Mouse (Mus musculus) hindbrain, embryonic 12.5 days (tissue): ENCODE measurements around the gene Mdm2. TPM values are rescaled to one million over a fixed set of nuclear protein-coding genes. Genes with fewer than 3 reads are reported as not detected.

ENCODE experiments used
- ATAC-seq: fragments of 200-750 bp; cut with Nextera tagmentation; 2 replicates; pipeline ENCODE4 v1.8.0; 2017; ENCODE audit warnings: moderate TSS enrichment; ENCODE audit not compliant: low FRiP score
- H3K27ac ChIP-seq: fragments of 300-500 bp; sonication (generic); 2 replicates; pipeline ENCODE4 v1.5.1; 2016; ENCODE audit warnings: mild to moderate bottlenecking
- H3K27me3 ChIP-seq: fragments of 300-500 bp; sonication (generic); 2 replicates; pipeline ENCODE4 v1.6.1; 2016; ENCODE audit warnings: mild to moderate bottlenecking
- H3K36me3 ChIP-seq: fragments of 300-500 bp; sonication (generic); 2 replicates; pipeline ENCODE4 v1.6.1; 2016; ENCODE audit warnings: mild to moderate bottlenecking
- H3K4me1 ChIP-seq: fragments of 300-500 bp; sonication (generic); 2 replicates; pipeline ENCODE4 v1.6.1; 2016
- H3K4me2 ChIP-seq: fragments of 300-500 bp; sonication (generic); replicated peaks from 2 replicates; pipeline ENCODE4 v1.6.1; 2016; ENCODE audit warnings: mild to moderate bottlenecking
- H3K4me3 ChIP-seq: fragments of 300-500 bp; sonication (generic); 2 replicates; pipeline ENCODE4 v1.5.1; 2016; ENCODE audit warnings: mild to moderate bottlenecking
- H3K9ac ChIP-seq: fragments of 300-500 bp; sonication (generic); 2 replicates; pipeline ENCODE4 v1.6.1; 2016; ENCODE audit warnings: mild to moderate bottlenecking, moderate library complexity
- H3K9me3 ChIP-seq: fragments of 300-500 bp; sonication (generic); replicated peaks from 2 replicates; pipeline ENCODE4 v1.6.1; 2016; ENCODE audit warnings: mild to moderate bottlenecking
- WGBS: fragments of 180-500 bp; shearing (Covaris S2); methylation state at CpG from one replicate; pipeline ENCODE4 v1.1.7; 2016; 5-methylcytosine and 5-hydroxymethylcytosine counted together
- polyA plus RNA-seq: library from polyadenylated mRNA; unstranded; fragments of >200 nt; fragmentation: Nextera tagmentation; extraction: Ambion mirVana; gene quantifications from 2 replicates; pipeline ENCODE4 v1.2.1, GENCODE M21; 2016

The Mdm2 gene
- polyA plus RNA-seq, 1 experiment from 2014 or later: 69.2 TPM

DNA sequence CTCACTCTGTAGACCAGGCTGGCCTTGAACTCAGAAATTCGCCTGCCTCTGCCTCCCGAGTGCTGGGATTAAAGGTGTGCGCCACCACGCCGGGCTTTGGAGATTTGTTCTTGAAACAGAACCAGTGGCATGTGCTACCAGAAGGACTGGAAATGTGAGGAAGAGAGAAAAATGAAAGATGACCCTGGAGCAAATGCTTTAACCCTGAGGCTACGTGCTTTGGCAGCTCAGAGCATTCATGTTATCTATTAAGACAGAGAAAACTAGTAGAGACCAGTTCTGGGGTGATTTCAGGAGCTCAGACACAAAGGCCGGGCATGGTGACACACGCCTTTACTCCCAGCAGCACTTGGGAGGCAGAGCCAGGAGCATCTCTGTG is 71.3 kb downstream of the Mdm2 start:
- Histone ChIP-seq H3K4me1 (no peaks in the 10 kb centered on the region; the same call in 1 of the 2 replicates), H3K4me2 (no peak overlapping the region), H3K9ac (no peak overlapping the region), H3K4me3 (no peak overlapping the region), H3K9me3 (no peaks in the 10 kb centered on the region), H3K27me3 (0 out of 2 replicates have a peak, but pooled peaks cover 3% of the 10 kb centered on the region), H3K36me3 (no peaks in the 10 kb centered on the region), H3K27ac (no peak overlapping the region)
- no peak for ATAC-seq
- 92% methylated on average over 8 of the region's 8 CpGs for WGBS

Other genes with a start within 250 kb of the Mdm2 start
- gene Cpm, start 81.3 kb downstream of the Mdm2 start, polyA plus RNA-seq: 6.0 and 7.8 TPM in 2 replicates
- 40.2 and 46.0 TPM in 2 replicates for gene Slc35e3, start 35.6 kb upstream of the Mdm2 start, polyA plus RNA-seq
- gene Nup107, start 81.9 kb upstream of the Mdm2 start, polyA plus RNA-seq: 69.4 and 69.7 TPM in 2 replicates
- 148 and 155 TPM in 2 replicates for gene Rap1b, start 135.3 kb upstream of the Mdm2 start, polyA plus RNA-seq